Mouse (Mus musculus) heart, postnatal 4 days (tissue): Measurements from ENCODE around the gene Olfr1154. TPM values are rescaled to one million over a fixed set of nuclear protein-coding genes. Genes with fewer than 3 reads are reported as not detected.

Experiments used
- DNase-seq: peaks from one replicate; pipeline ENCODE4 v3.0.0; 2021
- total RNA-seq, 2 experiments: library from RNA; stranded (reverse); gene quantifications; 2 replicates each; pipeline ENCODE4 v1.2.3; 2021

Gene Olfr1154
- total RNA-seq: not detected

DNA sequence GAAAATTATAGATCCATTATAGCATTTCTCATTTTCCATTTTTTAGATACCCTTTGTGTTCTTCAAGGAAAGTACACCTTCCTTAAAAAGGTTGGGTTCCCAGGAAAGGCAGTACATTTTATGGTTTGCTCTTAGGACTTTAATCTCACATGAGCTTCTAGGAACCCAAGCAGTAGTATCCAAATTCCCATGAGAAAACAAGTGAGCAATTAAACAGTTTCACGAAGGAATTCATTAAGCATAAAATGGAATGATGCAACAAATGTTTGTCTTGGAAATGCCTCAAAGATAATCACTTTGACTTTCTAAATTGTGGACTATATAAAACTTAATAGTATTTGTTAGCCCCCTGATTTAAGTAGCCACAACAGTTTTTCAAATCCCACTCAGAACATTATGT is at the start of gene Olfr1154:
Gene Olfr1154, minus strand, starts transcription at position 101 of the 400 bp plus-strand sequence.
- DNase-seq: no peak

DNA sequence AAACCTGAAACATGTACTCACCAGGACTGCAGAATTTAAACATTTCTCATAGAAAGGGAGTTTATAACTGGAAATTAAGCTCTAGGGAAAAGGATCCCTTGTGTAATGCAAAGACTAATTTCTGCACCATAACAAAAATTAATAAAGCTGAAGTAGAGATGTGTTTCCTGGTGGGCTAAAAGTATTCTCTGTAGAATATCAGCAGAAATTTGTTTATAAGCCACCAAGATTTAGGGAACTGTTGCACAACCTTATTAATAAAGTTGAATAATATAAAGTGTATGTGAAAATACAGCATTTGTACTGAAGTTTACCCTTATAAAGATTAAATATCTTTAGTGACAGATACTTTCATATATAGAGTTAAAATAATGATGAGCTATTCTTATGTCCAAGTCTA is 48.0 kb upstream of the Olfr1154 start, which contains the start of gene Olfr1156:
Gene Olfr1156, minus strand, starts transcription at position 101 of the 400 bp plus-strand sequence.
- no peak for DNase-seq

- DNase-seq: no peak
These were observed 40.1 kb upstream of the Olfr1154 start, which contains the start of gene Olfr1155 for GRCm38 (mm10) chr2:87945037-87945436. Olfr1155 (minus strand) TSS chr2:87945137.

DNA sequence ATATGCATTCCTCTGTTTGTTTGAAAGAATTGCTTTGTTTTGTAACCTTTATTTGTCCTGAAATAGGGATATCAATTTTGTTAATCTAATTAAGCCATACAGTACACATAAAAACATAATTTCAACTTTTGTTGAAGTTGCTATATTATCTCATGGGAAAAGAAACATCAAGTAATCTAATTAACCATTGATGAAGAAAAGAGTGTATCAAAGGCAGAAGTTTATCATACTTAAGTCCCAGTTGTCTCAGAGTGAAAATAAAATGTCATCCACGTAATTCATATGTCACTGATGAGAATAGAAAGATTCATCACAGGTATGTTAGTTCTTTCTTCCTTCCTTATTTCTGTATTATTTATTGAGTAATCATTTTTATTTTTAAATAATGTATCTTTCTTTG is 10.3 kb downstream of the Olfr1154 start, which contains the start of gene Olfr1153:
Gene Olfr1153, plus strand, starts transcription at position 301 of the 400 bp plus-strand sequence.
- DNase-seq: no peak

DNA sequence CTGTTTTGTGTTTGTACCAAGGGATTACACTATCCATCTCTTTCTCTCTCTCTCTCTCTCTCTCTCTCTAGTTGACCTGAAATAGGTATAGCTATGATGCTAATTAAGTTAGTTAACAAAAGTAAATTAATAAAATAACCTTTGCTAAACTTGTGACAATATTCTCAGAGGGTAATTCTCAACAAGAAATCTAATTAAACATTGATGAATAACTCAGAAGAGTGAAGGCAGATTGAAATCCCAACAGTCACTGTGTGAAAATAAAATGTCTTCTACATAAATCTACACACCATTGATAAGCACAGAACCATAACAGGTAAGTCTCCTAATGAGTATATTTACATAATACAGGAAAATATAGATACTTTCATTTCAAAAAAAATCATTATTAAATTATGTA is 38.8 kb downstream of the Olfr1154 start, which contains the start of gene Olfr1152:
Gene Olfr1152, plus strand, starts transcription at position 301 of the 400 bp plus-strand sequence.
- no peak for DNase-seq

DNA sequence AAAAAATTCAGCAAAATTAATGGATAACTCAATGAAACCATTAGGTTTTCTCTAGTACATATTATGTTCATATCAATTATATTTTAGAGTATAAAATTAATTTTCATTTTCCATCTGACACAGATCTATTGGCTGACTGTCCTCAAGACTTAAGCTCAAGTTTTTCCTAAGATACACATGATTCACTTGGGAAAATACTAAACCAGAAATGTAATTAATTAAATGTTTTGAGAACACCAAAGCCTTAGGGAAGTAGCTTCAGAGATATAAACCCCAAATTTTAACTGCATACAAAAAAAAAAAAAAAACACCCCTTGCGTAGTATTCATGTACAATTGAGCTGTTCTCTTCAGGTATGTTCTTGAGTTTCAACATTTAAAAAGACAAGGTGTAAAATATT is 49.4 kb downstream of the Olfr1154 start, which contains the start of gene Olfr1151:
Gene Olfr1151, plus strand, starts transcription at position 301 of the 400 bp plus-strand sequence.
- DNase-seq: no peak

Other genes with a start within 250 kb of the Olfr1154 start
- gene Olfr1134, start 246.7 kb downstream of the Olfr1154 start, total RNA-seq: not detected
- gene Olfr1135, start 231.5 kb downstream of the Olfr1154 start, total RNA-seq: not detected
- gene Olfr1136, start 211.2 kb downstream of the Olfr1154 start, total RNA-seq: not detected
- not detected for gene Olfr1137, start 192.0 kb downstream of the Olfr1154 start, total RNA-seq
- not detected for gene Olfr1138, start 165.2 kb downstream of the Olfr1154 start, total RNA-seq
- not detected for gene Olfr1140, start 161.4 kb downstream of the Olfr1154 start, total RNA-seq
- not detected for gene Olfr1141, start 151.2 kb downstream of the Olfr1154 start, total RNA-seq
- not detected for gene Olfr152, start 125.7 kb downstream of the Olfr1154 start, total RNA-seq
- gene Olfr1143, start 104.6 kb downstream of the Olfr1154 start, total RNA-seq: not detected
- not detected for gene Olfr1145, start 95.3 kb downstream of the Olfr1154 start, total RNA-seq
- not detected for gene Olfr1148, start 74.6 kb downstream of the Olfr1154 start, total RNA-seq
- not detected for gene Olfr1150-ps1, start 61.2 kb downstream of the Olfr1154 start, total RNA-seq
- not detected for gene Olfr1151, start 49.3 kb downstream of the Olfr1154 start, total RNA-seq
- gene Olfr1152, start 38.7 kb downstream of the Olfr1154 start, total RNA-seq: not detected
- not detected for gene Olfr1153, start 10.2 kb downstream of the Olfr1154 start, total RNA-seq
- gene Olfr1155, start 40.0 kb upstream of the Olfr1154 start, total RNA-seq: not detected
- not detected for gene Olfr1156, start 47.9 kb upstream of the Olfr1154 start, total RNA-seq
- gene Olfr1157, start 63.1 kb upstream of the Olfr1154 start, total RNA-seq: not detected
- gene Olfr74, start 69.5 kb upstream of the Olfr1154 start, total RNA-seq: not detected
- not detected for gene Olfr1158, start 84.9 kb upstream of the Olfr1154 start, total RNA-seq
- not detected for gene Olfr1160, start 103.1 kb upstream of the Olfr1154 start, total RNA-seq
- gene Olfr1161, start 117.6 kb upstream of the Olfr1154 start, total RNA-seq: not detected
- not detected for gene Olfr73, start 132.5 kb upstream of the Olfr1154 start, total RNA-seq
- gene Olfr1162, start 146.0 kb upstream of the Olfr1154 start, total RNA-seq: not detected
- not detected for gene Olfr1163, start 166.7 kb upstream of the Olfr1154 start, total RNA-seq
- gene Olfr1164, start 188.8 kb upstream of the Olfr1154 start, total RNA-seq: not detected
- gene Olfr1166, start 223.1 kb upstream of the Olfr1154 start, total RNA-seq: not detected